Mouse (Mus musculus): Measurements from ENCODE around the gene Slc4a2. TPM values are rescaled to one million over a fixed set of nuclear protein-coding genes. Genes with fewer than 3 reads are reported as not detected.
A peak's percentile ranks its signal among the peaks of the same experiment; 100 is the strongest.
"Not testable (repeated sequence)": the region's sequence is repeated elsewhere in the genome, so short reads cannot be mapped to it uniquely, and the experiment has no call there.

Gene Slc4a2
- total RNA-seq, 2 experiments from 2014 or later = 17.9 to 19.9 TPM

- peak; percentile 68 for DNase-seq
These were observed 30.1 kb upstream of the Slc4a2 start, which contains the start of gene Abcb8 for GRCm38 (mm10) chr5:24393392-24393997. Gene Abcb8 (plus strand): TSS chr5:24393663.

DNA sequence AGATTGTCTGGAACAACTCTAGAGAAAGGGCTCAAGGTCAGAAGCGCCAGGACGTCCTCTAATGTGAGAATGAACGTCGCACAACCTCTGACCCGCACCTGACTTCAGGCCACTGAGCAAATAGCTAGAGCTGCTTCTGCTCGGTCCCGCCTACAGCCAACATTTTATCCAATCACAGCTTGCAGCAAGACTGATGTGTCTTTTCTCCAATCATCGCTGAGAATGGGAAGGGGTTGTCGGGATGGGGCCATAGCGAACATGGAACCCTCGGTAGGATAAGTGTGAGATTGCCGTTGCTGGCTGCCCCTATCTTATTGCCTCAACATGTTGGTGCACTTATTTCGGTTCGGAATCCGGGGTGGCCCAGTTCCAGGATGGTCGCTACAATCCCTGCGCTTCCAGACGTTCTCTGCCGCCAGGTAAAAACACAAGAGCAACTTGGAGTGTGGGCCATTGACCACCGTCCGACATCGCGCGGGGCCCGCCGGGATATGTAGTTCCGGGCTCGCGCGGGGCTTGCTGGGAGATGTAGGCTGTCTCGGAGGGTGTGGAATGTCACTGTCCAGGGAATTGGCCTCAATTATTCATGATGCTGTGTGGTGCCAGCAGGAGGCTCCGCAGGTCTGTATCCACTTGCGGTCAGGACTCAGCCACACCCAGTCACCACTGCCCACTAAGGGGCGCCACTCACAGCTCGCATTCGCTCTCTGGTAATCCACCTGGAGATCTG, 29.3 kb upstream of the Slc4a2 start:
- DNase-seq = peak; percentile 95

DNA sequence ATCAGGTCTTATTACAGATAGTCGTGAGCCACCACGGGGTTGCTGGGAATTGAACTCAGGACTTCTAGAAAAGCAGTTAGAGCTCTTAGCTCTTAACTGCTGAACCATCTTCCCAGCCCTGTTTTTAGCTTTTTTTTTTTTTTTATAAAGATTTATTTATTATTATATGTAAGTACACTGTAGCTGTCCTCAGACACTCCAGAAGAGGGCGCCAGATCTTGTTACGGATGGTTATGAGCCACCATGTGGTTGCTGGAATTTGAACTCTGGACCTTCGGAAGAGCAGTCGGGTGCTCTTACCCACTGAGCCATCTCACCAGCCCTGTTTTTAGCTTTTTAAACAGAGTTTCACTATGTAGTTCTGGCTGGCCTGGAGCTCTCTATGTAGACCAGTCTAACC, 27.4 kb upstream of the Slc4a2 start:
- not testable (repeated sequence) for DNase-seq

DNA sequence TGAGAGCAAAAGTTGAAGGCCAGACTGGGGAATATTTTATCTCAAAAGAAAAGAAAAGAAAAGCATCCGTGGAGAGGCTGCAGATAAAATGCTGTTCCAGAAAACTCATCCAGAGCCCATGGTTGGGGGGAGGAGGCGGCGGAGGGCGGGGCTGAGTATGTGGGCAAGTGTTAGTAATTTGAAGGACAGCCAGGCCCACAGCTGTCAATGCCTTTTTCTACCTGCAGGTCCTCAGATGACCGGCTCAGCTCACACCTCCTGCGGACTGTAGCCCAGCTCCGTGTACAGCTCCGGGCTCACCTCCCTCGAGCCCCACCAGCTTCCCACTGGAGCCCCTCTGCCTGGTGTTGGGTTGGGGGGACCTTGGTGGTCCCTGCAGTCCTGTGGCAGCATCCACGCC, 24.0 kb upstream of the Slc4a2 start:
- no peak for DNase-seq

DNA sequence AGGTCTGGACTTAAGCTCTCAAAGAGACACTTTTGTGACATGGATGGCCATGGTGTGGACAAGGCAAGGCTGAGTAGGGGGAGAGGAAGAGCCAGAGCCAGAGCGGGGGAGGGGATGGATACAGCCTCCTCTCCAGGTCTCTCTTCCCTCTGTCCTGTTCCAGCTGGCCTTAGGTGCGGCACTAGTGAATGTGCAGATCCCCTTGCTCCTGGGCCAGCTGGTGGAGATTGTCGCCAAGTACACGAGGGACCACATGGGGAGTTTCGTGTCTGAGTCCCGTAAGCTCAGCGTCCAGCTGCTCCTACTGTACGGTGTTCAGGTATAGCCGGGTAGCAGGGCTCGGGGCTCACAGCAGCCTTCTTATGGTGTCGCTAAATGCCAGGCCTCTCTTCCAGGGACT, 23.3 kb upstream of the Slc4a2 start:
- DNase-seq = peak; percentile 31

- DNase-seq = no peak
These were observed 22.6 kb upstream of the Slc4a2 start for GRCm38 (mm10) chr5:24400911-24401605.

GRCm38 (mm10) chr5:24401969-24402368, 21.7 kb upstream of the Slc4a2 start:
- no peak for DNase-seq

DNA sequence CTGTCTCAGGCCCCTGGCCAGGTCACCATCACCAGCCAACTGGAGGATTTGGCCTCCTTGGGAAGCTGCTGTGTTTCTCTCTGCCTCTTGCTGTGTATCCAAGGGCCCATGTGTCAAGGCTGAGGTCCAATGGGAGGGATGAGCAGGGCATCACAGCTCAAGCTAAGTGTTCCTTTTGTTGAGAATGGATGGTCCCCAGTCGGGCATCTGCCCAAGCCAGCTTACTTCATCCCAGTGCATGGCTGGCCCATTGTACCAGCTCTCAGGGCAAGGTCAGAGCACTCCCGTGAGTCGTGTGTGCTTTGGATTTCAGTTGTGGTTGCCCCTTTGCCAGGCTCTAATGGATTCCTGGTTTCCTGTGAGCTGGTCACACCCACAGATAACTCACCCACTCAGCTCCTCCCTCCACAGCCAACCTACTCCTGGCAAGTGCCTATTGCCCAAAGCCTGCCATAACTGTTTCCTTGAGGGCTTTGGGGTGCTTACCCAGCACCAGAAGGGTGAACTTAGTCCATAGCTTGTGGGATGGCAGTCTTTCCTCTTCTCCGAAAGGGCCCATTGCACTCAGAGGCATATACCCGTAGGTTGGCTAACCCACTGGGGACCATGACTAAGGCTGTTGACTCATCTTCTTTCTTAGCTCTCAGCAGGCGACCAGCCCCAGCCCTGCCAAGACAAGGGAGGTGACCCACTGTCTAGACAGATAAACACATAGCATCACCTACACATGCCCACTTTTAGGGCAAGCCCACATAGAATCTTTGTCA, 18.9 kb upstream of the Slc4a2 start:
- DNase-seq = no peak

GRCm38 (mm10) chr5:24405389-24405876, 18.2 kb upstream of the Slc4a2 start:
- DNase-seq = no peak

DNA sequence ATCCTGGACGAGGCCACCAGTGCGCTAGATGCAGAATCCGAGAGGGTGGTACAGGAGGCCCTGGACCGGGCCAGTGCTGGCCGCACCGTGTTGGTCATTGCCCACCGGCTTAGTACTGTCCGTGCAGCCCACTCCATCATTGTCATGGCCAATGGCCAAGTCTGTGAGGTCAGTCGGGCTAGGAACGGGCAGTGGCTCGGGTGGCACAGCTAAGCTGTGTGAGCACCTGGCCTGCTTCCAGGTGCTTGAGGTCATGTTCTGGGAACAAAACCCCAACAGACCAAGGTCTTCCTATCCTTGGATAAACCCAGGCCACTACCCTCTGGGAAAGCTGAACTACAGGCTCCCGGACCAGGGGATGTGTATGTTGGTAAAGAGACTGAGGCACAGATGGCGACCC, 15.0 kb upstream of the Slc4a2 start:
- DNase-seq = no peak

DNA sequence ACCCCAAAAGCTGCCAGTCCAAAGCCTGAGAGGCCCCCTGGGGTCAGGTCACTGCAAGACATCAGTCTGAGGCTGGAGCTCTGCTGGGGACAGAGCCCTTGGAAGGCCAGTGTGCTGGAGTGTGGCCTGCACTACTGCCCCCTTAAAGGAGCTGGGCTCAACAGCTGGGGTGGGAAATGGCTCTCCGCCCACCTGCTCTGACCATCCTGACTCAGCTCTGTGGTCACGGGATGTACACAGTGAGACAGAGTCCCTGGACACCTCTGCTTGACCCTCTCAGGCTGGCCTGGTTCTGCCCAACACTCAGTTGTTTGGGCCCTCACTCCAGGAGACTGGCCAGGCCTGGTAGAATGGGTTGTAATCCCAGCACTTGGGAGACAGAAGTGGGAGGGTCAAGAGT, 14.2 kb upstream of the Slc4a2 start:
- DNase-seq = no peak

GRCm38 (mm10) chr5:24412063-24412462, 11.6 kb upstream of the Slc4a2 start:
- DNase-seq = no peak

GRCm38 (mm10) chr5:24413042-24413693, 10.5 kb upstream of the Slc4a2 start, which contains the start of gene Asic3:
Gene Asic3 (plus strand): TSS chr5:24413392.
- DNase-seq = no peak

- no peak for DNase-seq
These were observed 9.7 kb upstream of the Slc4a2 start for GRCm38 (mm10) chr5:24413938-24414337.

- peak; percentile 41 for DNase-seq
These were observed 7.4 kb upstream of the Slc4a2 start for GRCm38 (mm10) chr5:24416222-24416736.

- no peak for DNase-seq
These were observed 6.0 kb upstream of the Slc4a2 start for GRCm38 (mm10) chr5:24417587-24417986.

- no peak for DNase-seq
These were observed 3.3 kb upstream of the Slc4a2 start for GRCm38 (mm10) chr5:24420381-24420780.

DNA sequence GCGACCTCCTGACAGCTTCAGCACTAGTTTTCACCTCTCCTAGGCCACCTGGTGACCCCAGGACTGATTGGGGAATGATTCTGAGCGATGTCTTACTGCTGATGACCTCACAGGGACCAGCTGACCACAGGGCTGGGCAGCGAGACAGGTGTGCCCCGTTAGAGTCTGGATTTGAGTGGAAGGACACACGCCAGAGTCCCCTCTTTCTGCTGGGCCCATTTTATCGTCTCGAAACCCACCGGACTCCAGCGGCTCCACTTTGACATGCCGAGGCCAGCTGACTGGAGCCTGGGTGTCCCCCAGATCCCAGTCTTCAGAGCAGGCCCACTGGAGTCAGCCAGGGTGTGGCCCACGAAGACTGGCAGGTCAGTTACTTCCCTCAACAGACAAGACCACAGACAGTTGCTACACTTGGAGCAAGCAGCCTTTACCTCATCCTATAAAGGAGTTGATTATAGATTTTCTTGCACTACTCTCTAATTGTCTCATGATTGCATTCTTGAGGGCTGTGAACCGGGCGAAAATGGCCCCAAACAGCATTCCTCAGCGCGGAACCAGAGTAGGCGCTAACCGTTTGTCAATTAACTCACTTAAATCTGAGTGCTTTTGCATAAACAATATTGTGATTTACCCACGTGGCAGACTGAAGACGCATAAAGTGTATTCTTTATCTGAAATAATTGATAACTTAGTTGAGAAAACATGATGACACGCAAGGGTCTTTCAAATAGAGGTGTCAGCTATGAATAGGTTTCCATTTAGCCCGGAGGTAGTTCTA, 556 bp downstream of the Slc4a2 start:
- DNase-seq = no peak

DNA sequence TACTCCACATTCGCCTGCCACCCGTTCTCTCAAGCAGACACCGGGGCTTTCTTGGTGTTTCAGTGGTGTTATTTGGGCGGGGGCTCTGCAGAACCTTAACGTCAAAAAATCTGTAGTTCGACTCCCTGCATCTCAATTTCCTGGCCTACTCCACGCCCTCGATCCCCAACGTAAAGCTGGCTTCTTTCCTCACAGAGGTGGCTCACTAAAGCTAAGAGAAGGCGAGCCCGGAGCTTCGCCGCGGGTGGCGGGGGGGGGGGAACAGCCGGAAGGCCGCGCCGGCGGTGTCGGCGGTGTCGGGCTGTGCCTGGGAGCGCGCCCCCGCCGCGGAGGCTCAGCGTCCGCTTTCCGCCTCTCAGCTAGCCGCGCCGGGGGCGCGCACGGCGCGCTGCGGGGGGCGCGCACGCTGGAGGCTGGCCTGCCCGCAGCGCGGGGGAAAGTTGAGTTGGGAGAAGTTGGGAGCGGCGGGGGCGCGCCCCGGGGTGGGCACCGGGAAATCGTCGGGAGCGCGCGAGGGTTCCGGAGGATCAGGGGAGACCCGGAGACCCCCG, 1.3 kb downstream of the Slc4a2 start:
- peak; percentile 91 for DNase-seq

DNA sequence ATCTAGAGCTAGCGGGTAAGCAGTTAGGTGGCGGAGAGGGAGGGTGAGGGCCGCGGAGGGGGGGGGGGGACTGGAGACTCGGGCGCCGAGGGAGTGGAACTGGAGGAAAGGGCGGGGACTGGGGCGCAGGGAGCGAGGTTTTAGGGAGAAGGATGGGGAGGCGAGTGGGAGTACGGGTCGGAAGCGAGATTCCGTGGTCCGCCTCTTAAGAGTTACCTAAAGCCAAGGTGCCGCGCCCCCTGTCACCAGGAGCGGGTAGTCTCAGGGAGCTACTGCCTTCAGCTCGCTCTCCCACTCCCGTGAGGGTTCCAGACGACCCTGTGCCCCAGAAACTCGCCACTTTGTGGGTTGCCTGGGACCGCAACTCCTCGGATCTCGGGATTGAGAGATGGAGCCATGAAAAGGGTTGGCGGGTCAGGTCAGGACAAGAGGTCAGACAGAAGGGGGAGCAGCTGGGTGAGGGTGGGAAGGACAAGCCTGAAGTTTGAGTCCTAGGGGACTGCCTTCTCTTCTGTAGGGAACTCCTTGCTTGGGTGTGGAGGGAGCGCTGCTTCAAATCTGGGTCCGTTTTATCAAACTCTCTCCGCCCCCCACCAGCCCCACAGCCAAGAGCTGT, 1.9 kb downstream of the Slc4a2 start:
- DNase-seq = no peak
